Mouse (Mus musculus): ENCODE data around the gene Lrp1. TPM values are rescaled to one million over a fixed set of nuclear protein-coding genes. Genes with fewer than 3 reads are reported as not detected.
A peak's percentile ranks its signal among the peaks of the same experiment; 100 is the strongest.

Gene Lrp1
- total and polyA plus RNA-seq, 3 experiments: 74.0 to 83.7 (median 79.5) TPM

GRCm38 (mm10) chr10:127623439-127624216 is 2.7 kb upstream of the Lrp1 start:
- H3K4me1 ChIP-seq (ENCODE audit: control insufficient read depth, insufficient read depth, low read length): peaks cover 3% of the 10 kb centered on the region
- no peaks in the 10 kb centered on the region for H3K36me3 ChIP-seq (ENCODE audit: control insufficient read depth, insufficient read depth, low read length)
- TF ChIP-seq CTCF (IDR thresholded peaks at IDR 0.05): peak; percentile 44
- no peak for TF ChIP-seq POLR2A (IDR thresholded peaks at IDR 0.05; ENCODE audit: insufficient read depth, low read depth, low read length)
- TF ChIP-seq EP300 (IDR thresholded peaks at IDR 0.05; ENCODE audit: insufficient read depth, low read depth, low read length): no peak
- no peaks in the 10 kb centered on the region for H3K79me2 ChIP-seq (replicated peaks; ENCODE audit: control insufficient read depth, insufficient read depth, low read length)
- H3K9ac ChIP-seq (ENCODE audit: low read depth, low read length): no peak overlapping the region
- no peak overlapping the region; the same call in 1 of the 2 replicates for H3K27ac ChIP-seq
- WGBS: 96% methylated on average over 6 of the region's 6 CpGs
- H3K4me3 ChIP-seq: no peak overlapping the region
- no peaks in the 10 kb centered on the region for H3K27me3 ChIP-seq (ENCODE audit: control insufficient read depth, insufficient read depth, low read length)
- intact Hi-C loops (cut with DNase I): loop anchor here (2.0 to 5.0 kb wide), 4 partner anchors 47 to 114 kb away; partner anchors contain the start of genes Ndufa4l2 and Zbtb39
- DNase-seq: no peak

DNA sequence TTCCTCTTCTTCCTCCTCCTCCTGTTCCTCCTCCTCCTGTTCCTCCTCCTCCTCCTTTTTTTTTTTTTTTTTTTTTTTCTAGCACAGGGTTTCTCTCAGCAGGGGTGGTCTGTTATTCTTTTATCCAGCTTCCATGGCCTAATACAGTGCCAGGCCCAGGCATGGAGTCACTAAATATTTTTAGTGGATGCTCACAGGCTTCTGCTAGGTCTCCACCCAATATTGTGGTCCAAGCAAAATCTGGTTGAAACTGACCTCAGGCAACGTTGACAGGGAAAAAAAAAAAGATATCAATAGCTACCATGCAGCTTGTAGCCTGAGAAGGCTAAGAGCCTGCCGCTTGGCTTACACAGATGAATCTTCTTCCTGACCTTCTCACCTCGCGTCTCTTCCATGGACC is 1.7 kb upstream of the Lrp1 start:
- WGBS: 66% methylated on average over 4 of the region's 4 CpGs
- Histone ChIP-seq H3K9ac (ENCODE audit: low read depth, low read length) (no peak overlapping the region), H3K4me3 (no peak overlapping the region), H3K36me3 (ENCODE audit: control insufficient read depth, insufficient read depth, low read length) (no peaks in the 10 kb centered on the region), H3K4me1 (ENCODE audit: control insufficient read depth, insufficient read depth, low read length) (peaks cover 5% of the 10 kb centered on the region), H3K27me3 (ENCODE audit: control insufficient read depth, insufficient read depth, low read length) (no peaks in the 10 kb centered on the region), H3K27ac (peak overlapping the region; percentile 98), H3K79me2 (replicated peaks; ENCODE audit: control insufficient read depth, insufficient read depth, low read length) (no peaks in the 10 kb centered on the region)
- intact Hi-C loops (cut with DNase I): loop anchor here (2.0 to 5.0 kb wide), 4 partner anchors 46 to 115 kb away; partner anchors contain the start of genes Ndufa4l2 and Zbtb39
- no peak for DNase-seq
- no peak for TF ChIP-seq CTCF (IDR thresholded peaks at IDR 0.05)
- TF ChIP-seq POLR2A (IDR thresholded peaks at IDR 0.05; ENCODE audit: insufficient read depth, low read depth, low read length): no peak
- TF ChIP-seq EP300 (IDR thresholded peaks at IDR 0.05; ENCODE audit: insufficient read depth, low read depth, low read length): no peak

- Histone ChIP-seq H3K27ac (peak overlapping the region; percentile 98), H3K4me3 (peak overlapping the region; percentile 66), H3K4me1 (ENCODE audit: control insufficient read depth, insufficient read depth, low read length) (peaks cover 7% of the 10 kb centered on the region), H3K9ac (ENCODE audit: low read depth, low read length) (peak overlapping the region; percentile 67), H3K27me3 (ENCODE audit: control insufficient read depth, insufficient read depth, low read length) (no peaks in the 10 kb centered on the region), H3K79me2 (replicated peaks; ENCODE audit: control insufficient read depth, insufficient read depth, low read length) (no peaks in the 10 kb centered on the region), H3K36me3 (ENCODE audit: control insufficient read depth, insufficient read depth, low read length) (no peaks in the 10 kb centered on the region)
- DNase-seq: peak; percentile 82 to 87
- TF ChIP-seq CTCF (IDR thresholded peaks at IDR 0.05): peak; percentile 80
- no peak; the same call in 1 of the 2 replicates for TF ChIP-seq POLR2A (IDR thresholded peaks at IDR 0.05; ENCODE audit: insufficient read depth, low read depth, low read length)
- 0 out of 2 replicates have a peak, but pooled peaks have one; percentile 7 for TF ChIP-seq EP300 (IDR thresholded peaks at IDR 0.05; ENCODE audit: insufficient read depth, low read depth, low read length)
- intact Hi-C loops (cut with DNase I): loop anchor here (2.0 to 5.0 kb wide), 4 partner anchors 45 to 115 kb away; partner anchors contain the start of genes Ndufa4l2 and Zbtb39
- WGBS: under 1% methylated on average over 13 of the region's 13 CpGs
These were observed 1.1 kb upstream of the Lrp1 start for GRCm38 (mm10) chr10:127622057-127622392.

DNA sequence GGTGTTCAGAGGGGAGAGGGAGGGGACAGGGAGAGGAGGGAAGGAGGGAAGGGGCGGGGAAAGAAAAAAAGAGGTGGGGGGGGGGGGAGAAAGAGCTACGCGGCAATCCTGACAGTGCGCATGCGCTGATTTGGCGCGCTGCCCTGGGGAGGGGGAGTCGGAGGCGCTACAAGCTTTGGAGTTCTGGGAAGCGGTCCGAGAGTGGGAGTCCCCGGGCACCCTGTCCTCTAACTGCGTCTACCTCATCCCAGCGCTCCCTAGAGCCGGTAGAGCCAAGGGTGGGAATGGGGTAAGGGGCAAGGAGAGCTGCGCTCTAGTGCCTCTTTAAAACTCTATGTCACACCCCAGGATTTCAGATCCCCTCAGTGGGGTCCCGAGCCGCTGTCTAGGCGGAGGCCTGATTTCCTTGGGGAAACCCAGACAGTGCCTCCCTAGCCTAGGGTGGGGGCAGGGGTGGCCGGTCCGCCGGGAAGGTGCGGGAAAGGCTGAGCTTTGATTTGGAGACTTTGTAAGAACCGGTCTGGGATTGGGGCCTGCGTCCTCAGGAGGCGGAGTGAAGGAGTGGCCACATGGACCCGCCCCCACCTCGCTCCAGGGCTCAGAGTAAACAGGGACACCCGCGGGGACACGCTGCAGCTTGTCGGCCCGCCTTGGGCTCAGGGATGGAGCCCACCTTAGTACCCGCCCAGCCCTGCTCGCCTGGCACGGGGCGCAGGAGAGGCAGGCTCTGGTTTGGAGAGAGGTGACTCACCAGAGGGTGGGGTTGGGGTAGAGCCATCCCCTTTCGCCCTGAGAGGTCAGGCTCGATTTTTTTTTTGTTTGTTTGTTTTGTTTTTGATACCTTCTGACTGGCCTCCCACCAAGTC is 476 bp upstream of the Lrp1 start:
- peak; percentile 29; the same call in 1 of the 2 replicates for TF ChIP-seq EP300 (IDR thresholded peaks at IDR 0.05; ENCODE audit: insufficient read depth, low read depth, low read length)
- peak; percentile 90 for TF ChIP-seq POLR2A (IDR thresholded peaks at IDR 0.05; ENCODE audit: insufficient read depth, low read depth, low read length)
- TF ChIP-seq CTCF (IDR thresholded peaks at IDR 0.05): no peak
- no peaks in the 10 kb centered on the region for H3K36me3 ChIP-seq (ENCODE audit: control insufficient read depth, insufficient read depth, low read length)
- H3K4me1 ChIP-seq (ENCODE audit: control insufficient read depth, insufficient read depth, low read length): peaks cover 7% of the 10 kb centered on the region
- peak; percentile 93 to 95 for DNase-seq
- H3K4me3 ChIP-seq: peak overlapping the region; percentile 66
- under 1% methylated on average over 38 of the region's 39 CpGs for WGBS
- H3K79me2 ChIP-seq (replicated peaks; ENCODE audit: control insufficient read depth, insufficient read depth, low read length): no peaks in the 10 kb centered on the region
- H3K27ac ChIP-seq: peak overlapping the region; percentile 98
- intact Hi-C loops (cut with DNase I): loop anchor here (2.0 to 5.0 kb wide), 5 partner anchors 21 to 116 kb away; partner anchors contain the start of genes Ndufa4l2 and Zbtb39
- H3K9ac ChIP-seq (ENCODE audit: low read depth, low read length): peak overlapping the region; percentile 77
- H3K27me3 ChIP-seq (ENCODE audit: control insufficient read depth, insufficient read depth, low read length): no peaks in the 10 kb centered on the region

- intact Hi-C loops (cut with DNase I): loop anchor here (2.0 to 5.0 kb wide), 3 partner anchors 19 to 117 kb away; partner anchors contain the start of genes Ndufa4l2 and Zbtb39
- H3K27me3 ChIP-seq (ENCODE audit: control insufficient read depth, insufficient read depth, low read length): no peaks in the 10 kb centered on the region
- H3K27ac ChIP-seq: peak overlapping the region; percentile 81
- no peaks in the 10 kb centered on the region for H3K36me3 ChIP-seq (ENCODE audit: control insufficient read depth, insufficient read depth, low read length)
- H3K4me3 ChIP-seq: peak overlapping the region; percentile 49
- peaks cover 12% of the 10 kb centered on the region for H3K4me1 ChIP-seq (ENCODE audit: control insufficient read depth, insufficient read depth, low read length)
- H3K9ac ChIP-seq (ENCODE audit: low read depth, low read length): peak overlapping the region; percentile 79
- peak; percentile 45 to 60 for DNase-seq
- no peak for TF ChIP-seq POLR2A (IDR thresholded peaks at IDR 0.05; ENCODE audit: insufficient read depth, low read depth, low read length)
- no peak for TF ChIP-seq EP300 (IDR thresholded peaks at IDR 0.05; ENCODE audit: insufficient read depth, low read depth, low read length)
- TF ChIP-seq CTCF (IDR thresholded peaks at IDR 0.05): no peak
- no peaks in the 10 kb centered on the region for H3K79me2 ChIP-seq (replicated peaks; ENCODE audit: control insufficient read depth, insufficient read depth, low read length)
- 33% methylated on average over 12 of the region's 12 CpGs for WGBS
These were observed 975 bp downstream of the Lrp1 start for GRCm38 (mm10) chr10:127619941-127620405.

Measured in heart, adult 2 months (tissue).